Mouse (Mus musculus) liver, adult 2 months (tissue): ENCODE results near the gene Cpt1c.

ENCODE experiments used
- CTCF ChIP-seq: fragments of 200-500 bp; IDR thresholded peaks from 2 replicates; pipeline ENCODE4 v1.5.1; 2011; ENCODE audit warnings: low read depth, low read length, control low read depth
- POLR2A ChIP-seq: fragments of 200-500 bp; IDR thresholded peaks from 2 replicates; pipeline ENCODE4 v1.6.1; 2011; ENCODE audit warnings: low read length, control low read depth; ENCODE audit not compliant: insufficient read depth; ENCODE audit errors: extremely low read depth

DNA sequence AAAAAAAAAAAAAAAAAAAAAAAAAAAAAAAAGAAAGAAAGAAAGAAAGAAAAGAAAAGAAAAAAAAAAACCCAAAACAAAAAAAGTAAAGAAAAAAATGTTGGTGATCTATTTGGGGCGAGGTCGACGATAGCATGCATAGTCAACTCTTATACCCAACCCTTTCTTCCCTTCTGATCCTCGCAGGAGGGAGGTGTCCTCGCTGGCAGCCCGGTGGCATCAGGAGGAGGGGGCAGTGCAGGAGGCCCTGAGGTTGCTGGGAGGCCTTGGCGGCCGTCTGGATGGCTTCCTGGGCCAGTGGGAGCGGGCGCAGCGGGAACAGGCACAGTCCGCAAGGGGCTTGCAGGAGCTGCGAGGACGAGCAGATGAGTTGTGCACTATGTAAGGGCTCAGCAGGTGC lies 21.1 kb downstream of the Cpt1c start:
- TF ChIP-seq CTCF (no peak), POLR2A (no peak)
